Comparison of ENCODE assay signal across 8 mouse cellular contexts in genomic region chr17:24454218-24454755, GRCm38 (mm10). TPM values are rescaled to one million over a fixed set of nuclear protein-coding genes. Genes with fewer than 3 reads are reported as not detected.
DNase-seq lines count a peak whose midpoint lies in the region; ATAC-seq and TF ChIP-seq lines count a peak whose summit lies in the region.

No protein-coding gene starts in this region.

- no peak for TF ChIP-seq EP300 in lung, postnatal 0 days (IDR thresholded peaks at IDR 0.05)

- TF ChIP-seq CTCF in lung, postnatal 0 days (IDR thresholded peaks at IDR 0.05): no peak
- TF ChIP-seq CTCF in olfactory bulb, adult 2 months (IDR thresholded peaks at IDR 0.05; ENCODE audit: insufficient read depth, low read depth, low read length): no peak

- no peak for ATAC-seq in lung, postnatal 0 days
- no peak for ATAC-seq in embryonic facial prominence, embryonic 13.5 days (ENCODE audit: insufficient number of reproducible peaks, insufficient read depth, low FRiP score, low TSS enrichment, low read depth)

- H3K4me1 ChIP-seq in lung, postnatal 0 days (ENCODE audit: insufficient read depth, low read depth, low read length): no peaks in the 10 kb centered on the region
- peaks cover 14% of the 10 kb centered on the region for H3K4me1 ChIP-seq in embryonic facial prominence, embryonic 13.5 days
- H3K4me1 ChIP-seq in limb, embryonic 10.5 days: peaks cover 16% of the 10 kb centered on the region
- H3K4me1 ChIP-seq in olfactory bulb, adult 2 months (ENCODE audit: control insufficient read depth, insufficient read depth, low read length): no peaks in the 10 kb centered on the region

- H3K27me3 ChIP-seq in lung, postnatal 0 days (replicated peaks; ENCODE audit: insufficient read depth, low read length): no peaks in the 10 kb centered on the region
- H3K27me3 ChIP-seq in embryonic facial prominence, embryonic 13.5 days: no peaks in the 10 kb centered on the region
- H3K27me3 ChIP-seq in limb, embryonic 10.5 days (ENCODE audit: low read depth, poor library complexity, severe bottlenecking): no peaks in the 10 kb centered on the region

- peak overlapping the region; percentile 83 for H3K9ac ChIP-seq in lung, postnatal 0 days (replicated peaks; ENCODE audit: low read depth)
- H3K9ac ChIP-seq in embryonic facial prominence, embryonic 13.5 days: peak overlapping the region; percentile 95

- peak overlapping the region; percentile 83 for H3K4me3 ChIP-seq in lung, postnatal 0 days (ENCODE audit: low read depth, low read length)
- peak overlapping the region; percentile 87 for H3K4me3 ChIP-seq in embryonic facial prominence, embryonic 13.5 days
- peak overlapping the region; percentile 74 for H3K4me3 ChIP-seq in limb, embryonic 10.5 days
- peak overlapping the region; percentile 79 for H3K4me3 ChIP-seq in olfactory bulb, adult 2 months (ENCODE audit: insufficient read depth, low read depth, low read length)

- peak overlapping the region; percentile 96 for H3K27ac ChIP-seq in lung, postnatal 0 days (ENCODE audit: low read length)
- peak overlapping the region; percentile 97 for H3K27ac ChIP-seq in embryonic facial prominence, embryonic 13.5 days
- H3K27ac ChIP-seq in limb, embryonic 10.5 days: peak overlapping the region; percentile 89
- H3K27ac ChIP-seq in olfactory bulb, adult 2 months (ENCODE audit: insufficient read depth, low read depth, low read length): peak overlapping the region; percentile 91

- H3K9me3 ChIP-seq in lung, postnatal 0 days (ENCODE audit: low read length): no peaks in the 10 kb centered on the region
- no peaks in the 10 kb centered on the region for H3K9me3 ChIP-seq in embryonic facial prominence, embryonic 13.5 days
- no peaks in the 10 kb centered on the region for H3K9me3 ChIP-seq in limb, embryonic 10.5 days (replicated peaks)

- H3K4me2 ChIP-seq in lung, postnatal 0 days (replicated peaks; ENCODE audit: low read depth, low read length): peak overlapping the region; percentile 64
- H3K4me2 ChIP-seq in embryonic facial prominence, embryonic 13.5 days: peak overlapping the region; percentile 65

- 0 out of 2 replicates have a peak, but pooled peaks cover under 1% of the 10 kb centered on the region for H3K36me3 ChIP-seq in lung, postnatal 0 days (ENCODE audit: insufficient read depth, low read length)
- H3K36me3 ChIP-seq in embryonic facial prominence, embryonic 13.5 days: peaks cover 24% of the 10 kb centered on the region
- peaks cover 25% of the 10 kb centered on the region for H3K36me3 ChIP-seq in limb, embryonic 10.5 days

- peak; percentile 53 for DNase-seq in lung, postnatal 0 days (ENCODE audit: low spot score)
- DNase-seq in lung, postnatal 36 days: no peak
- no peak for DNase-seq in limb, embryonic 10.5 days (ENCODE audit: low spot score)
- no peak for DNase-seq in adrenal gland, postnatal 10 days
- DNase-seq in urinary bladder, postnatal 4 days (ENCODE audit: low spot score in 2 of 2): no peak
- no peak for DNase-seq in cerebellum, adult 18-20 months

- no peak for TF ChIP-seq POLR2A in olfactory bulb, adult 2 months (IDR thresholded peaks at IDR 0.05; ENCODE audit: insufficient read depth, low read depth, low read length)

- WGBS in lung, postnatal 0 days: under 1% methylated on average over 14 of the region's 14 CpGs
- 5% methylated on average over 14 of the region's 14 CpGs for WGBS in embryonic facial prominence, embryonic 13.5 days
- 9% methylated on average over 14 of the region's 14 CpGs for WGBS in limb, embryonic 10.5 days
- 2% methylated on average over 14 of the region's 14 CpGs for WGBS in olfactory bulb, adult 2 months

RNA-seq across cellular contexts. Expression of gene Dnase1l2, which starts 11.4 kb away (rescaled TPM):
- polyA plus RNA-seq in lung, postnatal 0 days (2015; fragmentation: Nextera tagmentation; extraction: Ambion mirVana): 1.1 and 1.4 TPM in 2 replicates
- 3.5 and 5.5 TPM in 2 replicates for polyA plus RNA-seq in embryonic facial prominence, embryonic 13.5 days (2015; fragmentation: Nextera tagmentation; extraction: Ambion mirVana)
- 1.7 and 2.7 TPM in 2 replicates for polyA plus RNA-seq in limb, embryonic 10.5 days (2016; fragmentation: Nextera tagmentation; extraction: Ambion mirVana)
- polyA plus RNA-seq in olfactory bulb, adult 2 months (2012; ENCODE audit: insufficient read depth, insufficient read length, low replicate concordance, missing spikeins): not detected in 2 replicates
- 1 to 10 TPM in 1 of 2 experiments, under 1 TPM in 1; 0.96 to 3.0 TPM for total RNA-seq in adrenal gland, postnatal 10 days (2021)

RNA-seq across cellular contexts. Expression of gene E4f1, which starts 15.8 kb away (rescaled TPM):
- polyA plus RNA-seq in lung, postnatal 0 days (2015; fragmentation: Nextera tagmentation; extraction: Ambion mirVana): 15.7 and 17.5 TPM in 2 replicates
- 44.4 and 46.4 TPM in 2 replicates for polyA plus RNA-seq in embryonic facial prominence, embryonic 13.5 days (2015; fragmentation: Nextera tagmentation; extraction: Ambion mirVana)
- 35.0 and 38.7 TPM in 2 replicates for polyA plus RNA-seq in limb, embryonic 10.5 days (2016; fragmentation: Nextera tagmentation; extraction: Ambion mirVana)
- not detected in 2 replicates for polyA plus RNA-seq in olfactory bulb, adult 2 months (2012; ENCODE audit: insufficient read depth, insufficient read length, low replicate concordance, missing spikeins)
- 10 to 100 TPM; 19.0 to 25.2 TPM for total RNA-seq in adrenal gland, postnatal 10 days (2021)

RNA-seq across cellular contexts. Expression of gene Pgp, which starts 15.9 kb away (rescaled TPM):
- 40.4 and 42.5 TPM in 2 replicates for polyA plus RNA-seq in lung, postnatal 0 days (2015; fragmentation: Nextera tagmentation; extraction: Ambion mirVana)
- 47.4 and 48.7 TPM in 2 replicates for polyA plus RNA-seq in embryonic facial prominence, embryonic 13.5 days (2015; fragmentation: Nextera tagmentation; extraction: Ambion mirVana)
- 68.8 and 76.1 TPM in 2 replicates for polyA plus RNA-seq in limb, embryonic 10.5 days (2016; fragmentation: Nextera tagmentation; extraction: Ambion mirVana)
- polyA plus RNA-seq in olfactory bulb, adult 2 months (2012; ENCODE audit: insufficient read depth, insufficient read length, low replicate concordance, missing spikeins): not detected in 2 replicates
- 10 to 100 TPM; 44.0 to 49.2 TPM for total RNA-seq in adrenal gland, postnatal 10 days (2021)

RNA-seq across cellular contexts. Expression of gene Bricd5, which starts 19.4 kb away (rescaled TPM):
- polyA plus RNA-seq in lung, postnatal 0 days (2015; fragmentation: Nextera tagmentation; extraction: Ambion mirVana): not detected in 2 replicates
- not detected in 2 replicates for polyA plus RNA-seq in embryonic facial prominence, embryonic 13.5 days (2015; fragmentation: Nextera tagmentation; extraction: Ambion mirVana)
- polyA plus RNA-seq in limb, embryonic 10.5 days (2016; fragmentation: Nextera tagmentation; extraction: Ambion mirVana): 0.24 TPM in 1 of 2 replicates, not detected in the other
- not detected in 2 replicates for polyA plus RNA-seq in olfactory bulb, adult 2 months (2012; ENCODE audit: insufficient read depth, insufficient read length, low replicate concordance, missing spikeins)
- under 1 TPM; 0.36 to 0.51 TPM for total RNA-seq in adrenal gland, postnatal 10 days (2021)

RNA-seq across cellular contexts. Expression of gene Mlst8, which starts 24.6 kb away (rescaled TPM):
- 13.0 and 14.4 TPM in 2 replicates for polyA plus RNA-seq in lung, postnatal 0 days (2015; fragmentation: Nextera tagmentation; extraction: Ambion mirVana)
- 32.5 and 33.2 TPM in 2 replicates for polyA plus RNA-seq in embryonic facial prominence, embryonic 13.5 days (2015; fragmentation: Nextera tagmentation; extraction: Ambion mirVana)
- polyA plus RNA-seq in limb, embryonic 10.5 days (2016; fragmentation: Nextera tagmentation; extraction: Ambion mirVana): 31.6 and 42.2 TPM in 2 replicates
- not detected in 2 replicates for polyA plus RNA-seq in olfactory bulb, adult 2 months (2012; ENCODE audit: insufficient read depth, insufficient read length, low replicate concordance, missing spikeins)
- 10 to 100 TPM; 20.3 to 23.9 TPM for total RNA-seq in adrenal gland, postnatal 10 days (2021)
